Mouse (Mus musculus) left cerebral cortex, adult 11 months (tissue): ENCODE data around the gene Pcdh7.
A peak's percentile ranks its signal among the peaks of the same experiment; 100 is the strongest.

Source experiments
- DNase-seq: peaks from one replicate; pipeline ENCODE4 v3.0.0; 2022; ENCODE audit warnings: low spot score

Gene Pcdh7

GRCm38 (mm10) chr5:57797951-57798670, 80.3 kb downstream of the Pcdh7 start:
- DNase-seq = no peak

DNA sequence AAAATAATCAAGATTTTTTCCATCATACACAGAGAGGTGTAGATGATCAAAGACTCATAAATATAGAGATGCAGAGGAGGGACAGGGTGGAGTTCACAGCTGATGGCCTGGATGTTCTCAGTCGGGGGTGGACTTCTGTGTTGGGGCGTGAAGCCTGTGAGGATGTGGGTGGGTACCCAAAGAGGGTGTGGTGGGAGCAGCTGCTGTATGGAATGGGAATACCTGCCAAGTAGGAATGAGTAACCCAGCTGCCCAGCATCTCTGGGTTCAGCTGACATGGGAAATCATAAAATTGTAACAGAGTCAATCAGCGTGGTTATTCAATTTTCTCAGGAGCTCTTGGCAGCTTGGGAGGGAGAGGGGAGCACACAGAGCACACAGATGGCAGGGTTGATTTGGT, 85.3 kb downstream of the Pcdh7 start:
- DNase-seq = no peak

DNA sequence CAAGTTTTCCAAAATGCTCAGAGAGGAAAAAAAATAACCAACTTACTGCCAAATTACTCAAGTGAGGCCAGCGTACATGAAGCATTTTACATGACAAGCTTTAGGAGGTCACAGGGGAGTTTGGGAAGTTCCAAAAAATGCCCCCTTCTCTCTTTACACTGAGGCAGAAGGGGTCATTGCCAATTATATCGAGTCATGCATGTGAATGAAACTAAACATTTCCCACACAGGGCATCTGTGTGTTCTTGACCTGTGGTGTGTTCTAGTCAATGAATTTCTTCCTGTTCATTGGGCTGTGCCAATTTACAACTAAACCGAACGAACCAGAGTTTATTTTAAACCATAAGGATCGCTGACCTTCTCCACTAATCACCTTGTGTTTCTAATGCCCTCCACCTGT, 86.1 kb downstream of the Pcdh7 start:
- DNase-seq = no peak

GRCm38 (mm10) chr5:57807350-57807749, 89.6 kb downstream of the Pcdh7 start:
- DNase-seq = no peak

- no peak for DNase-seq
Measured at GRCm38 (mm10) chr5:57810641-57811040, 92.9 kb downstream of the Pcdh7 start.

- no peak for DNase-seq
Measured at GRCm38 (mm10) chr5:57815964-57816589, 98.3 kb downstream of the Pcdh7 start.

DNA sequence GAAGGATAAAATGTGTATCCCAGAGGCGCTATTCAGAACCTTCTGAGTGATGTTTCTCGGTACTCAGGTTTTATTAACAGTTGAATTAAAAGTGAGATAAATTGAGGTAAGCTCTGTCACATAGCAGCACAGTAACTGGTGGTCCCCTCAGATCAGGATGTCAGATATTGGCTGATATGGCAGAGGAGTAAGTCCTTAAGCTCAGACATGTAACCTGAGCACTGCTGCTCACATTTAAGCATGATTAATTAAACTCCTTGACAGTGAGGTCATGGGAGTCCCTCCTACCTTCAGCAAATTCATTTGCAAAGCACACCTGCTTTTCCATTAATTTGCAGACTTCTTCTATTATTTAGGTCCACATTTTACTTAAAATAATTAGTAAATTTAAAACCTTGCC, 102.0 kb downstream of the Pcdh7 start:
- DNase-seq = no peak

- no peak for DNase-seq
Measured at GRCm38 (mm10) chr5:57821099-57821498, 103.3 kb downstream of the Pcdh7 start.

GRCm38 (mm10) chr5:57828437-57828836, 110.7 kb downstream of the Pcdh7 start:
- DNase-seq = no peak

DNA sequence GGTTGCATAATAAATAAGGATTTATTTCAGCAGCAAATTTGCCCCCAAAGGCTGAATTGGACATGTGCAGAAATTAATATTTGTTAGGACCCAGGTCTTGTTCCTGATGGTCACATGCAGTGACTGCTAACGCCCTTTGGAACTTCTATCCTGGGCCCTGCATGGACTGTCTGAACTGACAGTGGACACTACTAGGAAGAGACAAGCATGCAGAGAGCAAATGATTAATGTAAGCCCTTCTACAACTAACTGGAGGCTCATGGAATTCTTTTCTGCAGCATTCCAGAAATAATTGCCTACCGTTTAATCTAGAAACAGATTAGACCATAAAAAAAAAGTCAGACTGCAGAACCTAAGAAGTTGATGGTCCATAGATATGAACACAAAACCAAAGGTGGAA, 119.4 kb downstream of the Pcdh7 start:
- no peak for DNase-seq

GRCm38 (mm10) chr5:57841357-57842119, 123.8 kb downstream of the Pcdh7 start:
- peak; percentile 27 for DNase-seq

DNA sequence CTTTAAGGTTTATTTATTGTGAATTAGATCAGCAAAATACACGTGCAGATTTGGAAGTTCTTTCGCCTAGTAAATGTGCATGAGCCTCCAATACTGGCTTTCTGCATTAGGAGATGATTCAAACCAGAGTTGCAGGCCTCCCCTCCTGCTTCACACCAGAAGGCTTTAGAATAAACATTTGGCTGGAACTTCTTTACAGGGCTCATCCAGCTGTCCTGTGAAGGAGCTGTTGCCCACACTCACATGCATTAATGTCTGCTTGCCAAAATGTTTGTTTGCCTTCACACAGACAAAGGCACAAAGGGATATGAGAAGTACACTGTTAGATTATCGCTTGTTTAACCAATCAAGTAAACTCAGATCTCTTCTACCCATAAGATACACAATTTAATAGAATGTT, 129.7 kb downstream of the Pcdh7 start:
- DNase-seq = no peak

- peak; percentile 32 for DNase-seq
Measured at GRCm38 (mm10) chr5:57850111-57850510, 132.3 kb downstream of the Pcdh7 start.

- no peak for DNase-seq
Measured at GRCm38 (mm10) chr5:57857316-57857715, 139.5 kb downstream of the Pcdh7 start.

- no peak for DNase-seq
Measured at GRCm38 (mm10) chr5:57864254-57864653, 146.5 kb downstream of the Pcdh7 start.

DNA sequence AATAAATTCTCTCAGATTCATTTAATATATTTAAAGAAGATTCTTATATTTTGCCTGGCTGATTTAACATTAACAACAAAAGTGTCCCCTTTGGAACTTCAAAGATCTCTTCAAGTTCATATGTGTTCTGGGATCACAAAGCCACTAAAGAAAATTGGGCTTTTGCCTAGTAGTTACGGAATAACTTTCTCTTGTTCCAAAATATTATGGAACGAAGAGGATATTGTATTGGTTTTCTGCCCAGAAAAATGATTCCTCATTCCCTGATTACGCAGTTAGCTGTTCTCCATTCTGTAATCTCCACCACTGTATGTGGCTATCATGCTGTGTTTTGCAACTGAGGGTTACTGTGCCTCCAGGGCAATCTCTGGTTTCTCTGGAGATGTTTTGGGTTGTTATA, 147.5 kb downstream of the Pcdh7 start:
- no peak for DNase-seq

DNA sequence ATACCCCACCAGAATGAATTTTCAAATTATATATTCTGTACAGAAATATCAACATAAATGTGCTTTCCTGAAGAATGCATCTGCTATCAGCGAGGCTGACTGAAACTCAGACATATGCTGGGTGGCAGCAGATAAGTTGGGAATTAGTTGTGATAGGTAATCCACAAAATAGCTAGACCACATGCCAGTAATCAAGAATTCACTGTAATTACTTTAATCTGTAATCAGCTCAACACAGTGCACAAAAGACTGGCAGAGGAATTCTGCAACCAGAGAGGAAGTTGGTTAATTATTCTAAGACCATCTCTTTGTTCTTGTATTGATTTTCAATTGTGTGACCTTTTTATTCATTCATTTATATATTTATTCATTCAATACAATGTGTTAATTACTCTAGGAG, 148.3 kb downstream of the Pcdh7 start:
- DNase-seq = no peak

DNA sequence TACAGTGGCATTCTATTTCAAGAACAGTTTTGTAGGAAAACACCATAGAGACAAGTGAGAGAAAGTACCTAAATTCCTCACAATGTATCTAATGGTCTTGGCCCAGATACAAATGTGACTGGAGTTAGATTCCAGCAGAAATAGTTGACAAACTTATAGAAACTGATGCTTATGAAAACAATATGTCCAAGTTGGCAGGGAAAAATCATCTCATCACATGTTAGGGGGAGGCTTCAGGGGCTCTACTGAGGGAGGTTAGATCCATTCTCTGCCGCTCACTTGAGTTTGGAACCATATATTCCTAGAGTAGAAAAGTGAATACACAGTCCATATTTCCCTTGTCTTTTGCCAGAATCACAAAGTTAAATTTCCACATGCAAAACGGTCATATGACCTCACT, 150.1 kb downstream of the Pcdh7 start:
- DNase-seq = no peak

DNA sequence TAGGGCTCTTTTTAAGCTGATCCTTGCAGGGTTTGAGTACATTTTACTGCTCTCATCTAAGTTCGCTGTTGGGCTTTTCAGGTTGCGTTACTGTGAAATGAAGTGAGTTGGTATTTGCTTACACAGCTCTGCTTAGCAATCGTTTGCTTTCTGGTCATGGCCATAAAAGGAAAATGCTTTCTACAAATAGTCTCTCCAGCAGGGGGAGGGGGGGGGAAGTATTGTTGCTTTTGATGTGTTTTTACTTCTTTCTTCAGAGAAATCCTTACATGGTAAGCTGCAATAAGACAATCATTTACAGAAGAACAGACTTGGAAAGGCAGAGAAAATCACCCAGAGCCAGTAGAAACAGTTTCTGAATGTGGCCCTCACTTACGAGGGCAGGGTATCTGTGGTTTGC, 150.9 kb downstream of the Pcdh7 start:
- DNase-seq = no peak

- no peak for DNase-seq
Measured at GRCm38 (mm10) chr5:57870727-57871126, 153.0 kb downstream of the Pcdh7 start.

- DNase-seq = no peak
Measured at GRCm38 (mm10) chr5:57884982-57885381, 167.2 kb downstream of the Pcdh7 start.

- peak; percentile 5 for DNase-seq
Measured at GRCm38 (mm10) chr5:57899018-57899614, 181.3 kb downstream of the Pcdh7 start.

- no peak for DNase-seq
Measured at GRCm38 (mm10) chr5:57907218-57907617, 189.5 kb downstream of the Pcdh7 start.
